Mouse (Mus musculus) spleen, adult 2 months (tissue): ENCODE measurements around the gene Rheb. TPM values are rescaled to one million over a fixed set of nuclear protein-coding genes. Genes with fewer than 3 reads are reported as not detected.
A peak's percentile ranks its signal among the peaks of the same experiment; 100 is the strongest.
"Not testable (repeated sequence)": the region's sequence is repeated elsewhere in the genome, so short reads cannot be mapped to it uniquely, and the experiment has no call there.

Experiments used
- DNase-seq, 2 experiments: peaks; one replicate each; pipeline versions ENCODE4 v3.0.0 to v3.0.0-alpha.2; 2012 to 2021; ENCODE audit warnings: low spot score in 2 of 2, low read depth in 1 of 2
- H3K27ac ChIP-seq: fragments of 200-500 bp; 2 replicates; pipeline ENCODE4 v1.5.1; 2012; ENCODE audit warnings: low read length, inconsistent platforms; ENCODE audit not compliant: insufficient read depth
- H3K27me3 ChIP-seq: fragments of 200-500 bp; 2 replicates; pipeline ENCODE4 v1.6.1; 2012; ENCODE audit warnings: mild to moderate bottlenecking, moderate library complexity, low read length, inconsistent platforms; ENCODE audit not compliant: control insufficient read depth, insufficient read depth
- H3K36me3 ChIP-seq: fragments of 200-500 bp; 2 replicates; pipeline ENCODE4 v1.6.1; 2012; ENCODE audit warnings: mild to moderate bottlenecking, low read length, inconsistent platforms; ENCODE audit not compliant: control insufficient read depth, insufficient read depth
- H3K4me1 ChIP-seq: fragments of 200-500 bp; 2 replicates; pipeline ENCODE4 v1.6.1; 2011; ENCODE audit warnings: inconsistent platforms; ENCODE audit not compliant: control insufficient read depth, insufficient read depth, insufficient read length
- H3K4me3 ChIP-seq: fragments of 200-500 bp; 2 replicates; pipeline ENCODE4 v1.5.1; 2011; ENCODE audit warnings: mild to moderate bottlenecking, inconsistent platforms; ENCODE audit not compliant: insufficient read depth, insufficient read length; ENCODE audit errors: extremely low read depth
- CTCF ChIP-seq: fragments of 200-500 bp; IDR thresholded peaks from 2 replicates; pipeline ENCODE4 v1.5.1; 2011; ENCODE audit warnings: mild to moderate bottlenecking, inconsistent platforms; ENCODE audit not compliant: insufficient read depth, insufficient read length, insufficient replicate concordance; ENCODE audit errors: extremely low read depth
- POLR2A ChIP-seq: fragments of 200-500 bp; IDR thresholded peaks from 2 replicates; pipeline ENCODE4 v1.6.1; 2011; ENCODE audit warnings: low read depth, low read length, inconsistent platforms
- WGBS: fragments of 180-500 bp; shearing (Covaris S2); methylation state at CpG from one replicate; pipeline ENCODE4 v1.1.7; 2018; 5-methylcytosine and 5-hydroxymethylcytosine counted together
- polyA plus RNA-seq: library from polyadenylated mRNA; depleted of rRNA; stranded (reverse); fragments of >200 nt; gene quantifications from 2 replicates; pipeline ENCODE4 v1.2.3, GENCODE M21; 2012; rRNA removed

The Rheb gene
- polyA plus RNA-seq, 1 experiment: 12.7 TPM

GRCm38 (mm10) chr5:24778843-24779140, 63.6 kb downstream of the Rheb start:
- TF ChIP-seq CTCF (no peak), POLR2A (no peak)
- Histone ChIP-seq H3K27me3 (no peaks in the 10 kb centered on the region), H3K4me1 (peaks cover 2% of the 10 kb centered on the region; the same call in 1 of the 2 replicates), H3K27ac (no peak overlapping the region), H3K36me3 (no peaks in the 10 kb centered on the region), H3K4me3 (no peak overlapping the region)
- no peak for DNase-seq
- WGBS: 82% methylated on average over 13 of the region's 13 CpGs

GRCm38 (mm10) chr5:24778082-24778842, 64.2 kb downstream of the Rheb start:
- Histone ChIP-seq H3K27me3 (no peaks in the 10 kb centered on the region), H3K36me3 (no peaks in the 10 kb centered on the region), H3K4me1 (peaks cover 2% of the 10 kb centered on the region; the same call in 1 of the 2 replicates), H3K4me3 (no peak overlapping the region), H3K27ac (no peak overlapping the region)
- TF ChIP-seq CTCF (no peak), POLR2A (no peak)
- DNase-seq: no peak
- whole genome bisulfite sequencing: 80% methylated on average over 17 of the region's 17 CpGs

- DNase-seq: peak in 1 of 2 experiments; percentile 40
- Histone ChIP-seq H3K27me3 (no peaks in the 10 kb centered on the region), H3K4me3 (no peak overlapping the region), H3K4me1 (peaks cover 2% of the 10 kb centered on the region; the same call in 1 of the 2 replicates), H3K27ac (no peak overlapping the region), H3K36me3 (no peaks in the 10 kb centered on the region)
- TF ChIP-seq CTCF: no peak
- TF ChIP-seq POLR2A: no peak
- WGBS: 59% methylated on average over 4 of the region's 4 CpGs
Measured at GRCm38 (mm10) chr5:24776681-24777080, 65.7 kb downstream of the Rheb start.

- DNase-seq, H3K4me1 ChIP-seq, H3K27me3 ChIP-seq, H3K4me3 ChIP-seq, H3K27ac ChIP-seq, H3K36me3 ChIP-seq: not testable (repeated sequence)
- 95% methylated on average over 16 of the region's 16 CpGs for WGBS
Measured at GRCm38 (mm10) chr5:24774549-24774948, 67.9 kb downstream of the Rheb start.

GRCm38 (mm10) chr5:24757816-24758215, 84.6 kb downstream of the Rheb start, which contains the start of gene Crygn:
Gene Crygn, minus strand, starts transcription at chr5:24758008.
- no peak within 1 kb of the TSS for H3K4me3 ChIP-seq
- H3K4me1 ChIP-seq: no peaks in the 10 kb centered on the region
- WGBS: 84% methylated on average over 18 of the region's 18 CpGs
- DNase-seq: no peak
- no peak within 1 kb of the TSS for H3K27ac ChIP-seq
- H3K36me3 ChIP-seq: no peaks in the 10 kb centered on the region
- TF ChIP-seq POLR2A (no peak), CTCF (no peak)
- H3K27me3 ChIP-seq: no peaks in the 10 kb centered on the region

GRCm38 (mm10) chr5:24756931-24757330, 85.5 kb downstream of the Rheb start:
- Histone ChIP-seq H3K36me3 (no peaks in the 10 kb centered on the region), H3K4me1 (peaks cover 4% of the 10 kb centered on the region; the same call in 1 of the 2 replicates), H3K4me3 (no peak overlapping the region), H3K27ac (no peak overlapping the region), H3K27me3 (no peaks in the 10 kb centered on the region)
- WGBS: 86% methylated on average over 3 of the region's 3 CpGs
- TF ChIP-seq POLR2A (no peak), CTCF (no peak)
- no peak for DNase-seq

Other genes starting within 250 kb of the Rheb start
- 2.5 and 3.4 TPM in 2 replicates for gene Smarcd3, start 218.2 kb downstream of the Rheb start, polyA plus RNA-seq
- 33.8 and 48.8 TPM in 2 replicates for gene Nub1, start 157.1 kb downstream of the Rheb start, polyA plus RNA-seq
- gene Wdr86, start 111.9 kb downstream of the Rheb start, polyA plus RNA-seq: 6.2 and 6.5 TPM in 2 replicates
- 0.25 and 0.33 TPM in 2 replicates for gene Crygn, start 84.6 kb downstream of the Rheb start, polyA plus RNA-seq